Mouse (Mus musculus) adrenal gland, postnatal 10 days (tissue): ENCODE data around the gene Rabl3. TPM values are rescaled to one million over a fixed set of nuclear protein-coding genes. Genes with fewer than 3 reads are reported as not detected.

ENCODE experiments used
- DNase-seq: peaks from one replicate; pipeline ENCODE4 v3.0.0; 2021; ENCODE audit warnings: mixed read lengths
- total RNA-seq, 2 experiments: library from RNA; stranded (reverse); gene quantifications; 2 replicates each; pipeline ENCODE4 v1.2.3; 2021

Gene Rabl3
- total RNA-seq, 2 experiments from 2014 or later, result 11.1 to 13.1 TPM

- no peak for DNase-seq
These were observed 57.7 kb downstream of the Rabl3 start for GRCm38 (mm10) chr16:37597412-37597811.

- DNase-seq, result no peak
These were observed 58.8 kb downstream of the Rabl3 start for GRCm38 (mm10) chr16:37598463-37598862.

GRCm38 (mm10) chr16:37599326-37599725 lies 59.6 kb downstream of the Rabl3 start:
- DNase-seq, result no peak

- DNase-seq, result no peak
These were observed 63.7 kb downstream of the Rabl3 start for GRCm38 (mm10) chr16:37603431-37603830.

GRCm38 (mm10) chr16:37604243-37604642 lies 64.6 kb downstream of the Rabl3 start:
- DNase-seq, result no peak

- no peak for DNase-seq
These were observed 70.6 kb downstream of the Rabl3 start for GRCm38 (mm10) chr16:37610333-37610732.

GRCm38 (mm10) chr16:37611072-37611471 lies 71.4 kb downstream of the Rabl3 start:
- DNase-seq, result no peak

- DNase-seq, result no peak
These were observed 72.3 kb downstream of the Rabl3 start for GRCm38 (mm10) chr16:37612013-37612412.

- no peak for DNase-seq
These were observed 74.9 kb downstream of the Rabl3 start for GRCm38 (mm10) chr16:37614540-37614939.

GRCm38 (mm10) chr16:37615429-37615828 lies 75.7 kb downstream of the Rabl3 start:
- DNase-seq, result no peak

GRCm38 (mm10) chr16:37616104-37616503 lies 76.4 kb downstream of the Rabl3 start:
- no peak for DNase-seq

- no peak for DNase-seq
These were observed 78.0 kb downstream of the Rabl3 start for GRCm38 (mm10) chr16:37617695-37618094.

Other genes starting within 250 kb of the Rabl3 start
- 1 to 10 TPM; 1.4 to 2.3 TPM for gene Stxbp5l, start 154.9 kb upstream of the Rabl3 start, total RNA-seq
- 10 to 100 TPM; 13.8 to 14.2 TPM for gene Gtf2e1, start 96 bp upstream of the Rabl3 start, total RNA-seq
- 10 to 100 TPM; 20.0 to 33.9 TPM for gene Hgd, start 40.3 kb downstream of the Rabl3 start, total RNA-seq
- 100 to 1,000 TPM; 154 TPM for gene Ndufb4, start 114.6 kb downstream of the Rabl3 start, total RNA-seq
- 100 to 1,000 TPM; 215 to 264 TPM for gene Fstl1, start 237.0 kb downstream of the Rabl3 start, total RNA-seq